Mouse (Mus musculus) heart, embryonic 15.5 days (tissue): ENCODE data around the gene Islr. TPM values are rescaled to one million over a fixed set of nuclear protein-coding genes. Genes with fewer than 3 reads are reported as not detected.

Source experiments
- ATAC-seq: fragments of 200-750 bp; cut with Nextera tagmentation; replicated peaks from 2 replicates; pipeline ENCODE4 v1.8.0; 2017; ENCODE audit warnings: low read depth, moderate TSS enrichment; ENCODE audit not compliant: insufficient number of reproducible peaks, insufficient read depth, low FRiP score
- H3K27ac ChIP-seq: fragments of 300-500 bp; sonication (generic); 2 replicates; pipeline ENCODE4 v1.5.1; 2015; ENCODE audit warnings: mild to moderate bottlenecking, inconsistent platforms
- H3K27me3 ChIP-seq: fragments of 300-500 bp; sonication (generic); 2 replicates; pipeline ENCODE4 v1.6.1; 2015; ENCODE audit warnings: inconsistent platforms
- H3K36me3 ChIP-seq: fragments of 300-500 bp; sonication (generic); 2 replicates; pipeline ENCODE4 v1.6.1; 2015; ENCODE audit warnings: mild to moderate bottlenecking, inconsistent platforms
- H3K4me1 ChIP-seq: fragments of 300-500 bp; sonication (generic); replicated peaks from 2 replicates; pipeline ENCODE4 v1.6.1; 2015; ENCODE audit warnings: inconsistent platforms
- H3K4me2 ChIP-seq: fragments of 300-500 bp; sonication (generic); 2 replicates; pipeline ENCODE4 v1.6.1; 2015; ENCODE audit warnings: inconsistent platforms, mild to moderate bottlenecking, moderate library complexity
- H3K4me3 ChIP-seq: fragments of 300-500 bp; sonication (generic); 2 replicates; pipeline ENCODE4 v1.5.1; 2015; ENCODE audit warnings: mild to moderate bottlenecking, inconsistent platforms
- H3K9ac ChIP-seq: fragments of 300-500 bp; sonication (generic); 2 replicates; pipeline ENCODE4 v1.6.1; 2015; ENCODE audit warnings: mild to moderate bottlenecking, inconsistent platforms
- H3K9me3 ChIP-seq: fragments of 300-500 bp; sonication (generic); replicated peaks from 2 replicates; pipeline ENCODE4 v1.6.1; 2016; ENCODE audit warnings: inconsistent platforms
- WGBS: fragments of 180-500 bp; shearing (Covaris S2); methylation state at CpG from one replicate; pipeline ENCODE4 v1.1.7; 2015; ENCODE audit warnings: mixed read lengths; 5-methylcytosine and 5-hydroxymethylcytosine counted together
- polyA plus RNA-seq: library from polyadenylated mRNA; unstranded; fragments of >200 nt; fragmentation: Nextera tagmentation; extraction: Ambion mirVana; gene quantifications from 2 replicates; pipeline ENCODE4 v1.2.1, GENCODE M21; 2015

Gene Islr
- polyA plus RNA-seq, 1 experiment from 2014 or later = 28.4 TPM

- H3K9ac ChIP-seq = no peak overlapping the region
- H3K9me3 ChIP-seq = no peaks in the 10 kb centered on the region
- ATAC-seq = peak; percentile 40; the same call in 1 of the 2 replicates
- no peak overlapping the region for H3K27ac ChIP-seq
- H3K4me3 ChIP-seq = no peak overlapping the region
- no peaks in the 10 kb centered on the region for H3K36me3 ChIP-seq
- H3K4me2 ChIP-seq = no peak overlapping the region
- peaks cover 13% of the 10 kb centered on the region for H3K4me1 ChIP-seq
- H3K27me3 ChIP-seq = peaks cover 47% of the 10 kb centered on the region
- 33% methylated on average over 6 of the region's 6 CpGs for WGBS
Observed at GRCm38 (mm10) chr9:58139947-58140346, 64.2 kb downstream of the Islr start.

GRCm38 (mm10) chr9:58135921-58136321 lies 68.2 kb downstream of the Islr start:
- H3K9ac ChIP-seq = no peak overlapping the region
- WGBS = 36% methylated on average over 2 of the region's 2 CpGs
- no peak overlapping the region for H3K4me3 ChIP-seq
- H3K27ac ChIP-seq = no peak overlapping the region
- H3K36me3 ChIP-seq = no peaks in the 10 kb centered on the region
- no peaks in the 10 kb centered on the region for H3K9me3 ChIP-seq
- ATAC-seq = no peak
- peaks cover 16% of the 10 kb centered on the region for H3K4me1 ChIP-seq
- no peak overlapping the region for H3K4me2 ChIP-seq
- peaks cover 66% of the 10 kb centered on the region for H3K27me3 ChIP-seq

- peaks cover 70% of the 10 kb centered on the region for H3K27me3 ChIP-seq
- no peaks in the 10 kb centered on the region for H3K36me3 ChIP-seq
- no peak overlapping the region for H3K9ac ChIP-seq
- no peak overlapping the region for H3K4me3 ChIP-seq
- peaks cover 18% of the 10 kb centered on the region for H3K4me1 ChIP-seq
- WGBS = 28% methylated on average over 7 of the region's 7 CpGs
- no peak overlapping the region for H3K27ac ChIP-seq
- no peaks in the 10 kb centered on the region for H3K9me3 ChIP-seq
- ATAC-seq = no peak
- H3K4me2 ChIP-seq = no peak overlapping the region
Observed at GRCm38 (mm10) chr9:58134906-58135305, 69.2 kb downstream of the Islr start.

GRCm38 (mm10) chr9:58133893-58134884 lies 69.9 kb downstream of the Islr start:
- H3K4me1 ChIP-seq = peaks cover 23% of the 10 kb centered on the region
- 13% methylated on average over 16 of the region's 17 CpGs for WGBS
- no peak overlapping the region for H3K27ac ChIP-seq
- no peaks in the 10 kb centered on the region for H3K36me3 ChIP-seq
- H3K4me2 ChIP-seq = no peak overlapping the region
- no peak overlapping the region for H3K4me3 ChIP-seq
- no peaks in the 10 kb centered on the region for H3K9me3 ChIP-seq
- ATAC-seq = no peak
- H3K9ac ChIP-seq = no peak overlapping the region
- H3K27me3 ChIP-seq = peaks cover 71% of the 10 kb centered on the region

- no peaks in the 10 kb centered on the region for H3K36me3 ChIP-seq
- H3K27ac ChIP-seq = no peak overlapping the region
- H3K4me1 ChIP-seq = peaks cover 27% of the 10 kb centered on the region
- no peak overlapping the region for H3K4me2 ChIP-seq
- no peak for ATAC-seq
- H3K4me3 ChIP-seq = no peak overlapping the region
- peaks cover 75% of the 10 kb centered on the region for H3K27me3 ChIP-seq
- no peaks in the 10 kb centered on the region for H3K9me3 ChIP-seq
- 53% methylated on average over 7 of the region's 7 CpGs for WGBS
- no peak overlapping the region for H3K9ac ChIP-seq
Observed at GRCm38 (mm10) chr9:58131735-58132134, 72.4 kb downstream of the Islr start.

- Histone ChIP-seq H3K9me3 (no peaks in the 10 kb centered on the region), H3K9ac (no peak overlapping the region), H3K36me3 (no peaks in the 10 kb centered on the region), H3K27me3 (peaks cover 73% of the 10 kb centered on the region), H3K4me1 (peaks cover 21% of the 10 kb centered on the region), H3K4me3 (no peak overlapping the region), H3K4me2 (no peak overlapping the region), H3K27ac (no peak overlapping the region)
- no peak for ATAC-seq
- 31% methylated on average over 3 of the region's 3 CpGs for WGBS
Observed at GRCm38 (mm10) chr9:58130909-58131308, 73.2 kb downstream of the Islr start.

- no peak overlapping the region for H3K9ac ChIP-seq
- H3K9me3 ChIP-seq = no peaks in the 10 kb centered on the region
- peaks cover 61% of the 10 kb centered on the region for H3K27me3 ChIP-seq
- peaks cover 19% of the 10 kb centered on the region for H3K4me1 ChIP-seq
- no peak overlapping the region for H3K27ac ChIP-seq
- H3K36me3 ChIP-seq = no peaks in the 10 kb centered on the region
- no peak for ATAC-seq
- no peak overlapping the region for H3K4me3 ChIP-seq
- WGBS = 34% methylated on average over 8 of the region's 8 CpGs
- peak overlapping the region; percentile 4; the same call in 1 of the 2 replicates for H3K4me2 ChIP-seq
Observed at GRCm38 (mm10) chr9:58129508-58129907, 74.6 kb downstream of the Islr start.

- H3K9ac ChIP-seq = no peak overlapping the region
- H3K27ac ChIP-seq = no peak overlapping the region
- peaks cover 19% of the 10 kb centered on the region for H3K4me1 ChIP-seq
- H3K9me3 ChIP-seq = no peaks in the 10 kb centered on the region
- peaks cover 56% of the 10 kb centered on the region for H3K27me3 ChIP-seq
- H3K4me3 ChIP-seq = no peak overlapping the region
- no peaks in the 10 kb centered on the region for H3K36me3 ChIP-seq
- no peak for ATAC-seq
- H3K4me2 ChIP-seq = peak overlapping the region; percentile 4; the same call in 1 of the 2 replicates
- WGBS = 12% methylated on average over 13 of the region's 13 CpGs
Observed at GRCm38 (mm10) chr9:58128926-58129413, 75.1 kb downstream of the Islr start.

GRCm38 (mm10) chr9:58125811-58126210 lies 78.3 kb downstream of the Islr start:
- ATAC-seq = no peak
- WGBS = 58% methylated on average over 4 of the region's 4 CpGs
- Histone ChIP-seq H3K9ac (no peak overlapping the region), H3K27me3 (peaks cover 41% of the 10 kb centered on the region), H3K4me2 (no peak overlapping the region), H3K4me1 (peaks cover 10% of the 10 kb centered on the region), H3K36me3 (no peaks in the 10 kb centered on the region), H3K4me3 (no peak overlapping the region), H3K27ac (no peak overlapping the region), H3K9me3 (no peaks in the 10 kb centered on the region)

- WGBS = 33% methylated on average over 3 of the region's 3 CpGs
- Histone ChIP-seq H3K4me2 (no peak overlapping the region), H3K9me3 (no peaks in the 10 kb centered on the region), H3K4me3 (no peak overlapping the region), H3K36me3 (no peaks in the 10 kb centered on the region), H3K9ac (no peak overlapping the region), H3K4me1 (peaks cover 13% of the 10 kb centered on the region), H3K27me3 (peaks cover 34% of the 10 kb centered on the region), H3K27ac (no peak overlapping the region)
- no peak for ATAC-seq
Observed at GRCm38 (mm10) chr9:58125085-58125484, 79.0 kb downstream of the Islr start.

GRCm38 (mm10) chr9:58118671-58119070 lies 85.4 kb downstream of the Islr start, which contains the start of gene Ccdc33:
TSS of gene Ccdc33 (minus strand) at chr9:58118823.
- Histone ChIP-seq H3K27ac (no peak within 1 kb of the TSS), H3K36me3 (no peaks in the 10 kb centered on the region), H3K4me1 (peaks cover 24% of the 10 kb centered on the region), H3K9me3 (no peaks in the 10 kb centered on the region), H3K9ac (no peak within 1 kb of the TSS), H3K27me3 (peaks cover 37% of the 10 kb centered on the region), H3K4me3 (no peak within 1 kb of the TSS), H3K4me2 (no peak within 1 kb of the TSS)
- no peak for ATAC-seq
- WGBS = 32% methylated on average over 2 of the region's 2 CpGs
